Mouse (Mus musculus) heart, embryonic 13.5 days (tissue): ENCODE measurements at regions not wholly inside any gene's neighbourhood (a gene's known extent, or its start where the extent isn't known, plus 50 kb on each side); places are given as distances from the start of the nearest gene placed in this dataset.

Experiments used
- ATAC-seq: fragments of 200-750 bp; cut with Nextera tagmentation; 2 replicates; pipeline ENCODE4 v1.8.0; 2017; ENCODE audit warnings: moderate TSS enrichment; ENCODE audit not compliant: insufficient number of reproducible peaks, low FRiP score, low TSS enrichment; ENCODE audit errors: extremely low read depth
- H3K27ac ChIP-seq: fragments of 300-500 bp; sonication (generic); replicated peaks from 2 replicates; pipeline ENCODE4 v1.5.1; 2015; ENCODE audit warnings: moderate library complexity, mild to moderate bottlenecking, inconsistent platforms
- H3K27me3 ChIP-seq: fragments of 300-500 bp; sonication (generic); replicated peaks from 2 replicates; pipeline ENCODE4 v1.6.1; 2015; ENCODE audit warnings: mild to moderate bottlenecking, inconsistent platforms
- H3K36me3 ChIP-seq: fragments of 300-500 bp; sonication (generic); 2 replicates; pipeline ENCODE4 v1.6.1; 2015; ENCODE audit warnings: mild to moderate bottlenecking, inconsistent platforms
- H3K4me1 ChIP-seq: fragments of 300-500 bp; sonication (generic); 2 replicates; pipeline ENCODE4 v1.6.1; 2015; ENCODE audit warnings: inconsistent platforms
- H3K4me2 ChIP-seq: fragments of 300-500 bp; sonication (generic); 2 replicates; pipeline ENCODE4 v1.6.1; 2015; ENCODE audit warnings: inconsistent platforms, mild to moderate bottlenecking, moderate library complexity
- H3K4me3 ChIP-seq: fragments of 300-500 bp; sonication (generic); 2 replicates; pipeline ENCODE4 v1.5.1; 2015; ENCODE audit warnings: moderate library complexity, mild to moderate bottlenecking, inconsistent platforms
- H3K9ac ChIP-seq: fragments of 300-500 bp; sonication (generic); 2 replicates; pipeline ENCODE4 v1.6.1; 2015; ENCODE audit warnings: inconsistent platforms, mild to moderate bottlenecking, moderate library complexity
- H3K9me3 ChIP-seq: fragments of 300-500 bp; sonication (generic); 2 replicates; pipeline ENCODE4 v1.6.1; 2016; ENCODE audit warnings: inconsistent platforms
- WGBS: fragments of 180-500 bp; shearing (Covaris S2); methylation state at CpG from one replicate; pipeline ENCODE4 v1.1.7; 2015; ENCODE audit warnings: mixed read lengths; 5-methylcytosine and 5-hydroxymethylcytosine counted together

DNA sequence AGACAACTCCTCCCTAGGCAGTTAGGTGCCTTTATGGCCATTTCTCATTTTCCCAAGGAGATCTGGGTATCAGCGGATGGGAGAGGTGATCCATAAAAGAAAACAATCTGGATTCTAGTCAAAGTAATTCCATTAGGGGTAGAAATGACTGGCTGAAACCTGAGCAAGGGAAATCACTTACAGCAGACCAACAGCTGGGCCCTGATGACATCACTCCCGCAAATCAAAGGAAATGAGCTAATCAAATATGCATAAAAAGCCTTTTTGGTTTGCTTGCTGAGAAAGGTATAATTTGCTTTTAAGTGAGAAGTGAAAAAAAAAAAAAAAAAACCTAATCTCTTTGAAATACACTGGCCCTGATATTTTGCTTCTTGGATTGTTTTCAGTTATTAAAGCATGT, 506.2 kb downstream of the Ebf1 start:
- Histone ChIP-seq H3K4me3 (no peak overlapping the region), H3K9me3 (no peaks in the 10 kb centered on the region), H3K36me3 (no peaks in the 10 kb centered on the region), H3K27ac (no peak overlapping the region), H3K9ac (no peak overlapping the region), H3K4me2 (no peak overlapping the region), H3K27me3 (no peaks in the 10 kb centered on the region), H3K4me1 (no peaks in the 10 kb centered on the region)
- ATAC-seq, result no peak
- WGBS, result 70% methylated on average over 2 of the region's 2 CpGs

DNA sequence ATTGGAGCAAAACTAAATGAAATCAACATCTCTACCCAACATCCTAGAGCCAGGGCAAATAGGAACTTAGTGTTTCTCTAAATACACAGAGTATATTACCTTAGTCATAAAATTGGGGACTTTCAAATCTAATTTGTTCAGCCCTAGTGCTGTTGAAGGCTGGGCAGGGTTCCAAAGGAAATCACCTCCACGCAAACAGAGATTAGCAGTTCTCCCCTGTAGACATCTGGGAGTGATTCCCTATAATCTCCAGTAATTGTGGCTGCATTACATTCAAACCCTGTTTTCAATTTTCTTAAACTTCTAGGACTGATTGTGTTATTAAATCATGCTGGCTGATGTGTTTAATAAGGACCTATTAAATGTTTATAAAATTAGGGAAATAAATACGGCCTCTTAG, 519.7 kb downstream of the Ebf1 start:
- H3K27me3 ChIP-seq, result no peaks in the 10 kb centered on the region
- no peak overlapping the region for H3K4me3 ChIP-seq
- 59% methylated on average over 2 of the region's 2 CpGs for WGBS
- H3K4me2 ChIP-seq, result no peak overlapping the region
- no peaks in the 10 kb centered on the region for H3K36me3 ChIP-seq
- ATAC-seq, result no peak
- no peaks in the 10 kb centered on the region for H3K4me1 ChIP-seq
- no peak overlapping the region for H3K9ac ChIP-seq
- no peak overlapping the region for H3K27ac ChIP-seq
- H3K9me3 ChIP-seq, result no peaks in the 10 kb centered on the region

DNA sequence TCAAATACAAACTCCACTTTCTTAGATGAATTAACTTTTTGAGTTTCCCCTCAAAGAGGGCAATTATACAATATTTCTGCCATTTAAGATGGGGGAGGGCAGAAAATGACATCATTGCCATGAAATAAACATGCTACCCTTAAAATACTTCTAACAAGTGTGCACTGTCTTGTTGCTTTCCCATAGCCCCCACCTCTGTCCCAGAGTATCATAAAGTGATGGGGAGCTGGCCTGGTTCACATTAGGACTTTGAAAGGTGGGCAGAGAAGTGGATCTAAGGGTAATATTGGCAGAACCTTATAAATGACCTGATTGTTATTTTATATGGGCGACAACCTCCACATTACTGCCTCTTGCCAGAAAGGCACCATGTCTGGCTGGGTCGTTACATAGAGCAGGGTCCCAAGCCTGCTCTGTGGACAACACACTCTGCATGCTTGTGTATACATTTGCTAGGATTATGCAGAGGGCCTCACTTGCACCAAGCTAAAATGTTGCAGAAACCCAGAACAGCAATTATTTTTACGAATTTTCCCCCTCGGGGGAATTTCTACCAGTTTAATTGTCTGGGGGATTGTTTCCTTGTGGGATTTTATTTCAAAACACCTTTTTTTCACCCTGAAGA, 521.3 kb downstream of the Ebf1 start:
- WGBS, result 63% methylated on average over 4 of the region's 4 CpGs
- no peak overlapping the region for H3K4me3 ChIP-seq
- no peak for ATAC-seq
- H3K27me3 ChIP-seq, result no peaks in the 10 kb centered on the region
- no peaks in the 10 kb centered on the region for H3K9me3 ChIP-seq
- no peak overlapping the region for H3K9ac ChIP-seq
- H3K36me3 ChIP-seq, result no peaks in the 10 kb centered on the region
- no peak overlapping the region for H3K4me2 ChIP-seq
- H3K4me1 ChIP-seq, result no peaks in the 10 kb centered on the region
- no peak overlapping the region for H3K27ac ChIP-seq

DNA sequence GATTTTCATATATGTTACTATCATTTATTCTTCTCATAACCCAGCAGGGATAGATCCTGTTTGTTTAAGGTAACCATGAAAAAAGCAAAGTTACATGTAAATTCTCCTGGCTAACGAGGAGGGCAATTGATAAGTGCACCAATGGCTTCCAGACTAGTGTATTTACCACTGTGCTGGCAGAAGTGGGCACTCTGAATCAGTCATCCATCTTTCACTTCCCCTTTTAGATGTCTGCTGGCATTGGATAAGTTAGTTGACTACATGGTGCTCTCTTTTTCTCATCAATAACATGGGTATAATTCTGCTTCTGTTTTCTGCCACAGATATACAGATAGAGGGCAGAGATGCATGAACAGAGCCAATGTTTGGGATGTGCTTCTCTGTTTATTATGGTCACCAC, 523.4 kb downstream of the Ebf1 start:
- H3K4me2 ChIP-seq, result no peak overlapping the region
- no peak overlapping the region for H3K4me3 ChIP-seq
- no peak overlapping the region for H3K9ac ChIP-seq
- no peaks in the 10 kb centered on the region for H3K4me1 ChIP-seq
- no peaks in the 10 kb centered on the region for H3K36me3 ChIP-seq
- no peaks in the 10 kb centered on the region for H3K27me3 ChIP-seq
- no peak overlapping the region for H3K27ac ChIP-seq
- H3K9me3 ChIP-seq, result no peaks in the 10 kb centered on the region
- no peak for ATAC-seq
- WGBS, result 78% methylated on average over 1 of the region's 1 CpGs

DNA sequence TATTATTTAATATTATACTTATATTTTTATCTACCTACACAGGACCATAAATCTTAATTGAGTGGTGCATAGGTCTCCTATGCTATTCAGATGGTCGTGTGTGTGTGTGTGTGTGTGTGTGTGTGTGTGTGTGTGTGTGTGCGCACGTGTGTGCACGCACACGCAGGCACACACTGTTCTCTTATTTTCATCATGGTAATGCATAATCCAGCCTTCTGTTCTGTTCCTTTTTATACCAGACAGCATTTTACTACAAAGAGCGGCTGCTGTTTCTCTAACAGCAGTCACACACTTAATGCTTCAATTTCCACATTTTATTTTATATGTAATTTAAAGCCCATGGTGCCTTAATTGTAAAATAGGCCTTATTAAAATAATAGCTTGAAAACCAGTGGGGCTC, 537.0 kb downstream of the Ebf1 start:
- Histone ChIP-seq H3K4me2 (no peak overlapping the region), H3K36me3 (no peaks in the 10 kb centered on the region), H3K27ac (no peak overlapping the region), H3K9ac (no peak overlapping the region), H3K4me3 (no peak overlapping the region), H3K27me3 (no peaks in the 10 kb centered on the region), H3K4me1 (no peaks in the 10 kb centered on the region), H3K9me3 (no peaks in the 10 kb centered on the region)
- ATAC-seq, result no peak
- 71% methylated on average over 6 of the region's 6 CpGs for WGBS

DNA sequence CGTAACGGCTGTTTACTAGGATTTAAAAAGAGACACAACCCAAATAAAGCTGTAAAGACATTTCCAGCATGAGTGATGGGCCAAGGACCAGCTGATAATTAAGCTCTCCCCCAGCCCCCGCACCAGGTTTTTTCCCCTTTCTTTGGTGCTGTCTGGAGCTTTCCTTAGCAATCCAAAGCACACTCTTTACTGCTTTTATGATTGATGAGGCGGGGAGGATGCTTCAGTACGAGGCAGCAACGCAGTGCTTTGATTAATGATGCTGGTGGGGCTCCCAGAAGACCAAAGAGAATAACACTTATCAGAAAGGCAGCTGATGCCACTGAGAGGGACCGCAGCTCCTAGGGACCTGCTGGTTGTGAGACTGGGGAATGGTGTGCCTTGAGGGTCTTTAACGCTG, 537.4 kb downstream of the Ebf1 start:
- no peak overlapping the region for H3K4me3 ChIP-seq
- H3K27ac ChIP-seq, result no peak overlapping the region
- H3K27me3 ChIP-seq, result no peaks in the 10 kb centered on the region
- no peaks in the 10 kb centered on the region for H3K4me1 ChIP-seq
- H3K9me3 ChIP-seq, result no peaks in the 10 kb centered on the region
- no peak for ATAC-seq
- H3K36me3 ChIP-seq, result no peaks in the 10 kb centered on the region
- no peak overlapping the region for H3K4me2 ChIP-seq
- 57% methylated on average over 8 of the region's 8 CpGs for WGBS
- no peak overlapping the region for H3K9ac ChIP-seq

DNA sequence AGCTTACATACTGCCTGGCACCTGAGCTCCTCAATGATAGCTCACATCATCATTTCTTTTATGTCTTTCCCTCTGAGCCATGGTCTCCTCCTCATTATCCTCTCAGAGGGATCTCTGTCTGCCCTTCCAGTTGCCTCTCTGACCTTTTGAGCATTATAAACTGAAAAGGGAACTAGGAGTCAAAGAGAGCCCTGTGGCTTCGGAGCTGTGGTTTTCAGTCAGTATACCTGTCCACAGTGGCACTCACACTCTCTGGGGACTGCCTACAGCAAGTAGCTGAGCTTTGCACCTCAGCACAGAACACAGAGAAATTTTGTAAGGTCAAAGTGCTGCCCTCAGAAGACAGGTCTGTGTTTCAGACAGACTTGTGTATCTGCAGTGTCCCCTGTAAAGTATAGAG, 538.7 kb downstream of the Ebf1 start:
- Histone ChIP-seq H3K4me2 (no peak overlapping the region), H3K9me3 (no peaks in the 10 kb centered on the region), H3K9ac (no peak overlapping the region), H3K36me3 (no peaks in the 10 kb centered on the region), H3K27me3 (no peaks in the 10 kb centered on the region), H3K27ac (no peak overlapping the region), H3K4me3 (no peak overlapping the region), H3K4me1 (no peaks in the 10 kb centered on the region)
- whole genome bisulfite sequencing, result 63% methylated on average over 1 of the region's 1 CpGs
- ATAC-seq, result no peak

DNA sequence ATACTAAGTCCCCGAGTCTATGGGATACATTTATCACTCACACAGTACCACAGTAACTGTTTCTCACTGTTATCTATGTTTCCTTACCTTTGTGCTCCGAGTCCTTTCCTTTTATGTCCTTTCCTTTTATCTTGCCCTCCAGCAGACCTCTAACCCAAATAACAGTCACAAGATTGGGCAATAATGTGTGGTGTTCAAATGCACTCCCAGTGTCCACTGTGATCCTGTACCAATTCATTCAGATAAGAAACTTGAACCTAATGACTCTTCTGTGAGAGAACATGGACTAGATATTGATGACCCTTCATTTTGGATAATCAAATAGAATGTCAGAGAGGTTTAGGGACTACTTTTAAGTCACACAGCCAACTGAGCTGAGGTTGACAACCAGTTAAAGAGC, 541.2 kb downstream of the Ebf1 start:
- no peaks in the 10 kb centered on the region for H3K4me1 ChIP-seq
- no peak overlapping the region for H3K27ac ChIP-seq
- no peaks in the 10 kb centered on the region for H3K27me3 ChIP-seq
- no peak overlapping the region for H3K9ac ChIP-seq
- no peak overlapping the region for H3K4me2 ChIP-seq
- no peaks in the 10 kb centered on the region for H3K9me3 ChIP-seq
- WGBS, result 31% methylated on average over 2 of the region's 2 CpGs
- H3K4me3 ChIP-seq, result no peak overlapping the region
- no peaks in the 10 kb centered on the region for H3K36me3 ChIP-seq
- no peak for ATAC-seq

DNA sequence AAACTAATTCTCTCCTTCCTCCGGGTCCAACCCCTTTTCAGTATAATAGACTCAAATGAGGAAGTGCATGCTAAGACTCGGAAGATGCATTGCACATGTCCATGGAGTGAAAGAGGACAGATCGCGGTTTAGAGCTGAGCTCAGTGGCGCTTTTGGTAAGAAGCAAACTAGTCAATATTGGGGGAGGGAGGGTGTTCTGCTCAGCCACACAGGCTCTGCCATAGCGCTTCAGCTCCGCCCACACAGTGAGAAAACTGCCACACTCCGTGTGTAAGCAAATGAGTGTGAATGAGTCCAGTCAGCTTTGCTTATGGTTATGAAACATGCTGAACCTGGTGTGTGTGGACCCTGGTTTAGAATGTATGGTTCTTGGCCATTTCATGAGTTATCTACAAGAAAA, 543.8 kb downstream of the Ebf1 start:
- no peak overlapping the region for H3K9ac ChIP-seq
- H3K4me1 ChIP-seq, result no peaks in the 10 kb centered on the region
- H3K4me2 ChIP-seq, result no peak overlapping the region
- H3K4me3 ChIP-seq, result no peak overlapping the region
- WGBS, result 78% methylated on average over 8 of the region's 8 CpGs
- no peaks in the 10 kb centered on the region for H3K27me3 ChIP-seq
- no peaks in the 10 kb centered on the region for H3K36me3 ChIP-seq
- H3K9me3 ChIP-seq, result no peaks in the 10 kb centered on the region
- no peak for ATAC-seq
- no peak overlapping the region for H3K27ac ChIP-seq

DNA sequence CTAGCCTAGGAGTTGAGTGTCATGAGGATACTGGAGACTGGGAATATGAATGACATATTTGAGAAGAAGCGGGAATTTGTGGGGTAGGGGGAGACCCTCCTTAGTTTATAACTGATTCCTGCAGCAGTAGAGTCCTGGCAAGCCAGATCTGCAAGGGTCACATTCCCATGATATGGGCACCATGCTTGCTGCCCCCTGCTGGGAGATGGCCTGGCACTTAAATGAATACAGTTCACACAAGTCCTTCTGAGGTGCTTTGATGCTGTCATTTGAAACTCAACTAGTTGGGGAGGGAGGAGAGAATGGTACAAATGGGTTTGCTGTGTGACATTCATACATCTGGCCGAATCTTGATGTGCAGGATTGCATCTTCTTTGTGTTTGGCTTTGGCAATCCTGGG, 556.4 kb downstream of the Ebf1 start:
- WGBS, result 68% methylated on average over 2 of the region's 2 CpGs
- no peak for ATAC-seq

DNA sequence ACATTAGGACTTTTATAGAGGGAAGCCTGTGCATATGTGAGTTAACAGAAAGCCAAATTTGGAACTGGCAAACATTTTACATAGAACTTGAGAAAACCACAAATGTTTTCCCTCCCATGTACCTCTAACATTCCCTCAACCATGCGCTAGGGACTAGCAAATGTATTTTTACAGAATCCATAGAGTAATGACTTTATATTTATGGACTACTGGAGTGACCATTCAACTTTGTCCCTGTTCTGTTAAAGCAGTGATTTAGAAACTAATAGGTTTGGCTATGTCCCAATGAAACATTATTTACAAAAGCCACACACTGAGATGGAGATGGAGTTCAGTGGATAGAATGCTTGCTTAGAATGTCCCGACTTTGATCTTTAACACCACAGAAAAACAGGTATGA, 557.0 kb downstream of the Ebf1 start:
- 60% methylated on average over 2 of the region's 2 CpGs for WGBS
- no peaks in the 10 kb centered on the region for H3K36me3 ChIP-seq
- ATAC-seq, result no peak

More for the DNA sequence above, 556.4 kb downstream of the Ebf1 start:
- Histone ChIP-seq H3K36me3 (no peaks in the 10 kb centered on the region), H3K4me2 (no peak overlapping the region), H3K4me3 (no peak overlapping the region), H3K9me3 (no peaks in the 10 kb centered on the region), H3K27me3 (no peaks in the 10 kb centered on the region), H3K9ac (no peak overlapping the region), H3K27ac (no peak overlapping the region), H3K4me1 (no peaks in the 10 kb centered on the region)

DNA sequence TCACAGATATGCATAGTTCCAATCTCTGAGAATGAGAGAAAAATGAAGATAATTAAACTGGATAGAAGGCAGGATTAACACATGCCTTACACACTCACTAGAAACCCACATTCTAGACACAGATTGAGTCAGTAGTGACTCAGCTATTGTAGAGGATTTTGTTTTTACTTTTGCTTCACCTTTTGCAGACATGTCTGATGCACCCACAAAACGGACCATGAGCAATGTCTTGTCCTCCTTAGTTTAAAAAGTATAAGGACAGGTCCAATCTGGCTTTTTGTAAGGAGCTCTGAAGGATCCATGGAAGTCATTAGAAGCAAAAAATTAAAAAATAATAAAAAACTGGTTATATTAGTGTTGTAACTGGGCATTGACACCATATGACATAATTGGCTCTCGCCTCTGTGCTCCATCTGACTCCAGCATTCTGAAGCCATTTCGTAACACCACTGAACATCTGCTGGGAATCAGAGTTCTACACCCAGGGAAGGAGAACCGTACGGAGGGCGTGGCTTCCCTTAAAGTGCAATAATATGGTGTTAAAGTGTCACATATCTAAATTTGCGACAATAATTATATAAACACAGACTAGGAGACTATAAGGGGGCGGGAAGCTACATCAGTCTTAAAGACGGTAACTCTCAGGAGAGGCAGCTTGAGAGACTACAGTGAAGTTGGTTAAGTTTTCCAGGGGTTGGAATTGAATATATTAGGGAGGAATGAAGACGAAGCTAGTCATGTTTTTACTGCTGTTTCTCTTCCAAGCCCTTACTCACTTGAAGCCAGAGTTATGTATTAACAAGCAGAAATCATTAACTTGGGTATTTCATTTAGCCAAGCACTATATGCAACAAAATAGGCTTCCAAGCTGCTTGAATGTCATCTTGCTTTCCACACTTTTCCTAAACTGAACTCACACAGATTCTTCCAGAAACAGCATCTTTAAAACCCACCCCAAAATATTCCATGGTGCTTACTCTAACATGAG, 558.0 kb downstream of the Ebf1 start:
- H3K4me1 ChIP-seq, result no peaks in the 10 kb centered on the region
- no peak overlapping the region for H3K9ac ChIP-seq
- H3K27me3 ChIP-seq, result no peaks in the 10 kb centered on the region
- H3K36me3 ChIP-seq, result no peaks in the 10 kb centered on the region
- no peak overlapping the region for H3K4me2 ChIP-seq
- no peak overlapping the region for H3K27ac ChIP-seq
- 66% methylated on average over 10 of the region's 10 CpGs for WGBS
- no peaks in the 10 kb centered on the region for H3K9me3 ChIP-seq
- no peak overlapping the region for H3K4me3 ChIP-seq
- ATAC-seq, result no peak

More for the DNA sequence above, 557.0 kb downstream of the Ebf1 start:
- Histone ChIP-seq H3K4me2 (no peak overlapping the region), H3K9ac (no peak overlapping the region), H3K4me1 (no peaks in the 10 kb centered on the region), H3K27me3 (no peaks in the 10 kb centered on the region), H3K27ac (no peak overlapping the region), H3K4me3 (no peak overlapping the region), H3K9me3 (no peaks in the 10 kb centered on the region)
